Mouse (Mus musculus) adrenal gland, postnatal 36 days (tissue): ENCODE results near the gene Ttll8. TPM values are rescaled to one million over a fixed set of nuclear protein-coding genes. Genes with fewer than 3 reads are reported as not detected.

ENCODE experiments used
- DNase-seq, 2 experiments: peaks; one replicate each; pipeline ENCODE4 v3.0.0; 2021; ENCODE audit warnings: mixed read lengths in 1 of 2
- long read RNA-seq, 2 experiments: library from polyadenylated mRNA; stranded (forward); transcript quantifications; one replicate each; pipeline ENCODE4 v2.0.0; 2021; ENCODE audit warnings: borderline sequencing depth in 2 of 2
- total RNA-seq, 2 experiments: library from RNA; stranded (reverse); gene quantifications; 2 replicates each; pipeline ENCODE4 v1.2.3; 2021

Ttll8 gene
- total RNA-seq: under 1 TPM in 1 of 2 experiments, not detected in 1; 0.46 TPM
- long read RNA-seq, experiment 1: 0 reads
- long read RNA-seq, experiment 2: 0 reads

GRCm38 (mm10) chr15:88954368-88955072 is at the start of gene Ttll8:
Gene Ttll8 (minus strand): TSS chr15:88954418.
- DNase-seq: peak; percentile 14 to 35

- no peak for DNase-seq
Observed at GRCm38 (mm10) chr15:89001245-89001644, 47.0 kb upstream of the Ttll8 start.

- DNase-seq: no peak
Observed at GRCm38 (mm10) chr15:89000367-89000766, 46.1 kb upstream of the Ttll8 start.

GRCm38 (mm10) chr15:88999124-88999523 is 44.9 kb upstream of the Ttll8 start:
- DNase-seq: peak; percentile 20 to 24

GRCm38 (mm10) chr15:88998636-88999035 is 44.4 kb upstream of the Ttll8 start:
- DNase-seq: no peak

- DNase-seq: no peak
Observed at GRCm38 (mm10) chr15:88989236-88989635, 35.0 kb upstream of the Ttll8 start.

- no peak for DNase-seq
Observed at GRCm38 (mm10) chr15:88982534-88983079, 28.4 kb upstream of the Ttll8 start, which contains the start of gene Mov10l1. Gene Mov10l1 (plus strand): TSS chr15:88982909.

GRCm38 (mm10) chr15:88979138-88979446 is 24.9 kb upstream of the Ttll8 start:
- DNase-seq: no peak

- DNase-seq: no peak
Observed at GRCm38 (mm10) chr15:88978281-88979137, 24.3 kb upstream of the Ttll8 start, which contains the start of gene Mlc1. Gene Mlc1 (minus strand): TSS chr15:88979007.

GRCm38 (mm10) chr15:88972300-88972699 is 18.1 kb upstream of the Ttll8 start:
- no peak for DNase-seq

- DNase-seq: no peak
Observed at GRCm38 (mm10) chr15:88964070-88964578, 9.9 kb upstream of the Ttll8 start.

- DNase-seq: no peak
Observed at GRCm38 (mm10) chr15:88957522-88957921, 3.3 kb upstream of the Ttll8 start.

GRCm38 (mm10) chr15:88955342-88955741 is 1.1 kb upstream of the Ttll8 start:
- DNase-seq: no peak

GRCm38 (mm10) chr15:88951246-88951645 is 3.0 kb downstream of the Ttll8 start:
- peak in 1 of 2 experiments; percentile 6 for DNase-seq

- DNase-seq: peak; percentile 55 to 57
Observed at GRCm38 (mm10) chr15:88946851-88947250, 7.4 kb downstream of the Ttll8 start.

- DNase-seq: no peak
Observed at GRCm38 (mm10) chr15:88943896-88944551, 10.2 kb downstream of the Ttll8 start.

- no peak for DNase-seq
Observed at GRCm38 (mm10) chr15:88942783-88943182, 11.4 kb downstream of the Ttll8 start.

GRCm38 (mm10) chr15:88937291-88937650 is 16.9 kb downstream of the Ttll8 start:
- no peak for DNase-seq

GRCm38 (mm10) chr15:88936619-88937290 is 17.5 kb downstream of the Ttll8 start:
- DNase-seq: no peak

- DNase-seq: no peak
Observed at GRCm38 (mm10) chr15:88934141-88934540, 20.1 kb downstream of the Ttll8 start.

GRCm38 (mm10) chr15:88932667-88933066 is 21.6 kb downstream of the Ttll8 start:
- no peak for DNase-seq

GRCm38 (mm10) chr15:88921992-88922310 is 32.3 kb downstream of the Ttll8 start:
- peak; percentile 45 to 53 for DNase-seq
